Mouse (Mus musculus) kidney, adult 2 months (tissue): ENCODE measurements around the gene Iqsec1.

ENCODE experiments used
- CTCF ChIP-seq: fragments of 200-500 bp; conservative IDR thresholded peaks from 2 replicates; pipeline ENCODE4 v1.5.1; 2011; ENCODE audit warnings: low read depth, mild to moderate bottlenecking, control low read depth, low read length, moderate library complexity, mixed read lengths; ENCODE audit not compliant: insufficient read depth, insufficient read length
- POLR2A ChIP-seq: fragments of 200-500 bp; IDR thresholded peaks from one replicate; pipeline ENCODE4 v1.6.1; 2011; ENCODE audit warnings: low read depth, low read length, control low read depth

DNA sequence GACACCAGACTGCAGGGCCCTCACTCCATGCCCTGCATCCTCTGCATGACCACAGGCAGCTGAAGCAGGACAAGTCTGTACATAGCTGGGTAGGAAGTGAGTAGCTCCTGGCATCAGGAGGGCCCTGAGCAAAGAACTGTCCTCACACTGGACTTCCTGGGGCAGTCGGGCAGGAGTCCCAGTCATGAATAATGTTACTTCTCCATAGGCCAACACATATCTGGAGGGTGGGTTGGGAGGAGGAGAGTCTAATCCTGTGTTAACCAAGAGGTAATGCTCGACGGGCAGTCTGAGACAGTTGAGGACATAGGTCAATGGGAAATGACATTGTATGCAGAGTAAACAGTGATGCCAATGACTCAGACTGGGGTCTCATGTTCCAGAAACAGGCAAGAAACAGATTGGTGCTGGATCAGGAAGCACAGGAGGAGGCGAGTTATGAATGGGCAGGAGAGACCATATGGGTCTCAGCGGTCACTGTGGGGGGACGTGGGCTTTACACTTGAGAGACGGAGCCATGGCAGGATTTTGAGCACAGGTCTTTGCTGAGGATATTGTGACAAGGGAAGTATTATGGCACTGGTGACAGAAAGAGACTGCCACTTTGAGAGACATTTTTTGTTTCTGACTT lies 28.2 kb upstream of the Iqsec1 start:
- TF ChIP-seq CTCF, result no peak
- TF ChIP-seq POLR2A, result no peak
